Mouse (Mus musculus) T-helper 17 cell (primary cell): Measurements from ENCODE around the gene Lce6a.

Experiments
- in situ Hi-C, 2 experiments: fragments of 300-600 bp; cut with MboI, MseI; formaldehyde crosslinking; loops; 1 replicate in 1 of 2; 2 replicates in 1 of 2; pipeline ENCODE4 v1.15.1; 2025; ENCODE audit warnings: high pct_unique_total_duplicates in 2 of 2

Gene Lce6a

DNA sequence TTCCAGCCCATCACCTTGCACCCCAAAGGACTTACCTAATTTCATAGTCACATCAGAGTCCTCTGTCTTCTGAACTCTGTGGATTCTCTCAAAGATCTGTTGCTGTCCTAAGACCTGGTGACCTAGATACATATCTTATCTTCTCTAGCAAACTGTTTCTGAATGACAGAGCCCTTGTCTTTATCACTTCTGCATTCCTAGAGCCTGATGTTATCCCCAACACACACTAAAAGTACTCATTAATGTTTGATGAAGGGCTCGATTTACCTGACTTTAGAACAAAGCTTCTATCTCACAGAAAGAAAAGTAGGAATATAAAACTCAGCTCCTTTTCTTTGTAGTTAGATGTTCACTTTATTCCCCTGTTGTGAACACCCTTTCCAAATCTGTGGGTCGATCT lies at the start of gene Lce6a:
TSS of gene Lce6a (minus strand) at position 101 of the 400 bp plus-strand sequence.
- in situ Hi-C loops: loop anchor here in 1 of 2 experiments (25.0 kb wide), 1 partner anchor 959 kb away; no protein-coding TSS in a partner anchor

DNA sequence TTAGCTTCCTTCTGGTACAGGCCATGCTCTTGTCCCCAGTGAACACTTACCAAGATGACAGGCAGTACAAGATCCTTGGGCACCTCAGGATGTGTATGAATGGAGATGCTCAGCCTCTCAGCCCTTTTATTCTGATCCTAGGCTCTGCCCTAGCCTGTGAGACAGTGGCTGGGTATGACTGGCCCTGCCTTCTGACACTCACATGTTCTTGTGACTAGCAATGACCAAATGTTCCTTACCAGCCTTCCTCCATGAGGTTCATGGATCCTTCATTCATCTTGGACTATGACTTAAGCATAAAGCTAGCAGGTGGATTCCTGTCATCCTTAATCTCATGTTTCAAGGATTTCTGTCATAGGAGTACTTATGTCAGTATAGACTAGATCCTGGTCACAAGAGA lies 48.8 kb upstream of the Lce6a start, which contains the start of gene Lce1a2:
TSS of gene Lce1a2 (minus strand) at position 101 of the 400 bp plus-strand sequence.
- in situ Hi-C loops: no loop called here

DNA sequence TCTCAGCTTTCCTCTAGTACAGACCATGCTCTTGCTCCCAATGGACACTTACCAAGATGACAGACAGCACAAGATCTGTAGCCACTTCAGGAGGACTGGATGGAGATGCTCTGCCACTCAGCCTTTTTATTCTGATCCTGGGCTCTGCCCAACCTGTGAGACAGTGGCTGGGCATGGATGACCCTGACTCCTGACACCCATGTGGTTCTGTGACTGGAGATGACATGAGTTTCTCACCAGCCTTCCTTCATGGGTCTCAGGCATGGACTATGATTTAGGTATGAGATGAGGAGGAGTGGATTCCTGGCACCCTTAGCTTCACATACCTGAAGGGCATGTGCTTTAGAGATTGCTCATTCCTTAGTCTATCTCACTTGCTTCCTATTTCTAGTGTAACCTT lies 35.4 kb upstream of the Lce6a start, which contains the start of gene Lce1b:
TSS of gene Lce1b (minus strand) at position 101 of the 400 bp plus-strand sequence.
- in situ Hi-C loops: no loop called here

DNA sequence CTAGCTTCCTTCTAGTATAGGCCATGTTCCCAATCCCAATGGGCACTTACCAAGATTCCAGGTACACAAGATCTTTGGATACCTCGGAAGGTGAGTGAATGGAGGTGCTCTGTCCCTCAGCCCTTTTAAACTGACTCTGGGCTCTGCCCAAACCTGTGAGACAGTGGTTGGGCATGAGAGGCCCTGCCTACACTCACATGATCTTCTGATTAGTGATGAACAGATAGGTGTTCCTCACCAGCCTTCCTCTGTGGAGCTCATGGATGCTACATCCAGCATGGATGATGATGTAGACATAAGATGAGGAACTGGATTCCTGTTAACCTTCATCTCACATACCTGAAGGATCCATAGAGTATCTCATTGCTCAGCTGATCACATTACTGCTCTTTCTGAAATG lies 26.7 kb upstream of the Lce6a start, which contains the start of gene Lce1a1:
TSS of gene Lce1a1 (minus strand) at position 101 of the 400 bp plus-strand sequence.
- in situ Hi-C loops: no loop called here

DNA sequence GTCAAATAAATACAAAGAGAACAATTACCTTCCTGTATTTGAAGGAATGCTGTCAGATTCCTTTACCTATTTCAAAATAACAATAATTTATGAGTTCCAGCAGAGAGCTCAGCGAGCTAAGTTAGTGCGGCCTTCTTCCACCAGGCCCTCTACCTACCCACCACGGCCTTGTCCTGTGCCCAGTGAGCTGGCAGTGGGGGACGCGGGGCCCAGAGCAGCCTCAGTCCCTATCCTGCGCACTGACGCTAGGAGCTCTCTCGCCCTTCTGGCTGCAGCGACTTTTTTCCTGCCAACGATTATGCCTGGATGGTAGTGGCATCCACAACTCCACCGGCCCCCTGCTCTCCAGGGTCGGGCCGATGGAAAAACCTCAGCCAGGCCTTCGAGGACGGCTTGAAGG lies 18.4 kb upstream of the Lce6a start:
- in situ Hi-C loops: no loop called here

DNA sequence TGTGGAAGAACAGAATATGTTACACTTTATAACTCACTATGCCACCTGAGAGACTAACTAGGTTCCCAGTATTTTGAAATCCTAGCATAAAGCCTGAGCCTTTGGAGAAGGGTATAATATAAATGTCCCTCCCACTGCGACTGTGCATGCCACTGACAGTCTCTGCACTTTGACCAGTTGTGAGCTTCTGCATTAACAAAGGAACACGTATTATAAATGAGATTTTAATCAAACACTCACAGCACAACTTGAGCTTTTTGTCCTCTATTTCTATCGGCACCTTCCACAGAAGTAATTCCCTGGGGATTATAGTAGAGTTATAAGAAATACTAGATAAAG lies 17.2 kb upstream of the Lce6a start:
- in situ Hi-C loops: no loop called here

DNA sequence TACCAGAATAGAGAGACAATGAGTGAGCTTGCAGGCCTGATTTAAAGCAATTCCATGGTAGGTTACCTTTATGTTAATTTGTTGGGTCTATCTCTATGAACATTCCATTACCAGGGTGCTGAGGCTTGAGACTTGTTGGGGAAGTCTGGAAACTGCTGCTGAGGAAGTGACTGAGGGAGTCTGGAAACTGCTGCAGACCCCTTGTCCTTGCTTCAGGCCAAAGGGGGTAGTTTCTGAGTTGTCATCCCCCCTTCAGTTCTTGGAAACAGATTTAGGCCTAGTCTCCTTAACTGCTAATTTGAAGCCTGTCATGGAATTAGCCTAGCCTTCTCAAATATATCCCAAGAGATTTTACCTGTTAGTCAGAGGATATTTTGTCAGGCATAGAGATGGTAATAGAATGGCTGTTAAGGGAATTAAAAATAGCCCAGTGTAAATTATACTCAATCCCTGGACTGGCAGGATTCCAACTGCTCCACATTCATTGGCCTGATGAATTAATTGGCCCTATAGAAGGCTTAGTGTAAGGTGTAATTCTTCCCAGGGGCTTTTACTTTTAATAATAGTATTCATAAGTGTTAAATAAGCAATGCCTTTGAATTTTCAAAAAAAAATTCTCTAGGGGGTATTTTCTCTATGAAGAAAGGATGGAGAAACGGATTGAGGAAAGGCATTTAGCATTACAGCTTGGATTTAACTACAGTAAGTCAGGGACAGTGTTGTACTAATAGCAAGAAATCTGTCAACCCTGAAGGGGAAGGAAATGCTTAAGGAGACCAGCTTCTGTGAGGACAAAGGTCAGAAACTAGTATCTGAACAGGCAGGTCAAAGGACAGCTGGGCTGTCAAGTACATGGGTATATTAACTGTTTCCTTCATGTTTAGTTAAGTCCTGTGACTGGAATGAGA lies 16.5 kb upstream of the Lce6a start:
- in situ Hi-C loops: no loop called here

DNA sequence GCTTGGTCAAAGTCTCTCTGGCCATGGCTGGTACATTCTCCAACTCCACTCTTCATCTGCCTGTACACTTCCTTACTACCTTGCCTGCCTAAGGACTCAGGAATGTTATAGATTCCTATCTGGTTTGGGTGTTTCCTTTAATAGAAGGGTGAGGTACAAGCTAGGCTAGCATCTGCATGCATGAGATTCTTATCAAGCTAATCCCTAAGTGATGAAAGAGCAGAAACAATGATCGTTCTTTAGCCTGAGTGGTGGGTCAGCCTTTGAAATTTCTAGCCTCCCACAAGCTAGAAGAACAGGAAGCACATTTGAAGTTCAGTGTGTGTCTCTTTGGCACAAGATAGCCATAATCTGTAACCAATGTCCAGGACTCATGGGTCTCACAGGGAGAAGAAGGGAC lies 11.7 kb downstream of the Lce6a start:
- in situ Hi-C loops: loop anchor here in 1 of 2 experiments (25.0 kb wide), 1 partner anchor 948 kb away; no protein-coding TSS in a partner anchor

DNA sequence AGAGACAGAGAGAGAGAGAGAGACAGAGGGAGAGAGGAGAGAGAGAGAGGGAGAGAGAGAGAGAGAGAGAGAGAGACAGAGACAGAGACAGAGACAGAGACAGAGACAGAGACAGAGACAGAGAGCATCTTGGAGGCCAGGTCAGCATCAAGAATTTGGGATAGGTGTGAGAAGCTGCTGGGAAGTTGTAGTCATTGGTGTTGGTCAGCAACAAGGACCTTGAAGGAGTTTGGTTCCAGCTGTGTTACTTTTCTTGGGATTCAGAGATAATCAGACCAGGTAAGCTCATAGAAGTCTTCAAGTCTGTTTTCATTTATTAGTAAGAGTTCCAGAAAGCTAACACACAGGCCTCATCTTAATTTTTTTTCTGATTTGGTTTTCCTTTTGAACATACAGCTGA lies 14.1 kb downstream of the Lce6a start, which contains the start of gene 2210017I01Rik:
TSS of gene 2210017I01Rik (minus strand) at position 101 of the 400 bp plus-strand sequence.
- in situ Hi-C loops: loop anchor here in 1 of 2 experiments (25.0 kb wide), 1 partner anchor 945 kb away; no protein-coding TSS in a partner anchor

DNA sequence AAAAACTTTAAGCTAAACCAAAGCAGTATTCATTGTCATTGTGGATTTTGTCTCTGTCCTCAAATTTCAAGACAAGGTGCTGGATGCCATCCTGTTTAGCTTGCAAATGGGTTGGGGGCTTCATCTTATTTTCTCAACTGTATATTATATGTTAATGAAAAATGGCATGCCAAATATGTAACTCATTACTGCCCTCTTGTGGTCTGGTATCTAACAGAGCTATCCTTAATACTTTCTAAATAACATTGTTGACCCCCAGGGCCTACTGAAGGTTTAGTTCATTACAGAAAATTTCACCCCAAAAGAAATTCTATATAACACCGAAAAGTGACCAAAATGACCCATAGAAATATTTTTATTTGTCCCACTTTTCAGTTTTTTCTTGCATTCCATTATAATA lies 19.3 kb downstream of the Lce6a start:
- in situ Hi-C loops: loop anchor here (5.0 to 25.0 kb wide), 3 partner anchors 445 to 940 kb away; no protein-coding TSS in a partner anchor

DNA sequence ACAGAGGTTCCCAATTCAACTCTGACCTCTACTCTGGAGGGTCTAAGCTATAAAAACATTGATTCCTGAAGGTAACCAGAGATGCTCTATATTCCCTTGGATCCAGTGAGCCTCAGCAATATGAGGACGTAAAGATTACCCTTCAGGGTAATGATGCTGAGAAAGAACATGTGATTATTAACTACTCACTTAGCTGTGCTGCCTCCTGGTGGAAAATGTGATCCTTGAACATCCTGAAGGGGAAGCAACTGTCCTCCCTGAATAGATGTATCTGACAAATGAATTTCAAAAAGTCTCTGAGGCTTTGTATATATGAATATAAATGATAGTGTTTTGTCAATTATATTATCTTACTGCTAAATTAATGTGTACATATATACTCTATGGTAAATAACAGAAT lies 21.0 kb downstream of the Lce6a start:
- in situ Hi-C loops: loop anchor here (5.0 to 25.0 kb wide), 3 partner anchors 443 to 938 kb away; no protein-coding TSS in a partner anchor

DNA sequence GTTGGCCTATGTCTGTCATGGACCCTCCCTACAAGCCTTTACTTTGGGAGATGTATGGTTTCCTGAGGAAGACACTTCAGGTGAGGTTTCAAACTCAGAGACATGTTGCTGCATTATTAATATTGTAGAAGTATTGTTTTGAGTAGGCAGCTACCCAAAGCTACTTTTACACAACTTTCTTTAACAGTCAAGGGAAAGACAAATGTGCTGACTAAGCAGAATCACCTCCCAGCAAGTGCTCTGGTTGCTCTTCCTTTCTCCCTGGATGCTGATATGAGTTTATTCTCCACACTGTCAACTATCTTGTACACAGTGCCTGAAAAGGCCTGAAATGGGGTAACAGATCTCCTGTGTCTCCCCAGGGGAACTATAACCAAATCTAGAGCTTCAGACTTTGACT lies 21.5 kb downstream of the Lce6a start:
- in situ Hi-C loops: loop anchor here (5.0 to 25.0 kb wide), 3 partner anchors 443 to 938 kb away; no protein-coding TSS in a partner anchor

DNA sequence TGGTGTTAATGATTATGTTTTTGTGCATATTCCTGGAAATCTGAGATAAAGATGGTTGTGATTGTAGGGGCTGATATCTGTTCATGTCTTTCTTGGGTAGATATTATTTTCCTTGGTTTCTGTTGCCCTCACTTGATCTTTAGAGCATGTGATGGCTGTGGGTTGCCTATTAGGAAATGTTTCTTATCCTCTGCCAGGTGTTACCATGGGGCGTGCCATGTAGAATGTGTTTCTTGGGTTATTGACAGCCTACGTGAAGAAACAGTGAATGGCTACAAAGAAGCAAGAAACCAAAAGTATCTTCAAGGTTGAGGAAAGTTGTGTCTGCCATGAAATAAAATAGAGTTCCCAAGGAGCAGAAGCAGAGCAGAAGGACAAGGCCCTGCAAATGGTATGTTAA lies 23.0 kb downstream of the Lce6a start:
- in situ Hi-C loops: no loop called here

DNA sequence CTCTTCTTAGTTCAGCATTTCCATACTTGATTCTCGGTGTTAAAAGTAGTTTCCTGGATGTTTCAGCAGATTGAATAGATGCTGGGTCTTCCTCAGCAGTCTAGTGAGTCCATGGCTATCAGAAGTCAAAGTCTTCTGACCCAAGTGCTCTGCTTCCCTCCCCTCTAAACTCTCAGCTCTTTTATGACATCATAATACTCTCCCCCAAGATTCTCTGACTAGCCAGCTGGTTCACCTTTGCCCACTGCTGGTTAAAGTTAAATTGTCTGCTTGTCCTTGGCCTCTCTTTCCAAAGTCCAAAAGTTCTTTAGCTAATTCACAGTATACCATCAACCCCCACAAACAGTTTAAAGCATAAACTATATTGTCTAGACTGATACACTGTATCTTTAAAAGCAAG lies 32.6 kb downstream of the Lce6a start, which contains the start of gene Smcp:
TSS of gene Smcp (minus strand) at position 140 of the 400 bp plus-strand sequence.
- in situ Hi-C loops: no loop called here

DNA sequence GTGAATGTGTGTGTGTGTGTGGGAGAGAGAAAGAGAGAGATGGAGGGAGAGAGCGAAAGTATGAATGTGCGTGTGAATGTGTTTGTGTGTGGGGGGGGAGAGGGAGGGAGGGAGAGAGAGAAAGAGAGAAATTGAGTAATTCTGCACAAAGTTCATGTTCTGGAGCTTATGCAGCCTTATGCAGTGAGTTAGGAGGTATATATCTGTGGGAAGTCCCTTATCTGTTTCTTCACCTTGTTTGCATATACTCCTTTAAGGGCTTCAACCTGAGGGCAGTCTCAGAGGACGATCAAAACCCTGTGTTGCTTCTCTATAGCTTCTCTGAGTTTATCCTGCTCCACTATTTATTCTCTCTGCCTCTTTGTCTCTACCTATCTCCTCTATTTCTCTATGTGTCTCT lies 34.3 kb downstream of the Lce6a start:
- in situ Hi-C loops: no loop called here

DNA sequence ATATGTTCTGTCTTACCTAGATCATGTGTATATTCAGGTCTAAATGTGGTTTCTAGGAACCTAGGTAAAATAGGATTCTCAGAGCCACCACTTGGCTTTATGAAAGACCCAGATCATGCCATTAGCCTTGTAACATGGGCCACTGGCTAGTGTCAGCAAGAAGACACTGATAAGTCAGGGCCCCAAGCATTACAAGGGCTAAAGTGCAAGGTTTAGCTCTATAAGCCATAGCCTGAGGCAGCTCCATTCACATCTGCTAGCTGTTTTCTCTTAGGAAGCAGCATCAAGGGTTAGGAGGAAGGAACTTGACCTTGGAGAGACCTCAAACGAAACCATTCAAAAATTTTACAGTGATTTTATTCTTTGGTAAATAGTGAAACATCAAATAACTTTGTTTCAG lies 36.4 kb downstream of the Lce6a start:
- in situ Hi-C loops: no loop called here

DNA sequence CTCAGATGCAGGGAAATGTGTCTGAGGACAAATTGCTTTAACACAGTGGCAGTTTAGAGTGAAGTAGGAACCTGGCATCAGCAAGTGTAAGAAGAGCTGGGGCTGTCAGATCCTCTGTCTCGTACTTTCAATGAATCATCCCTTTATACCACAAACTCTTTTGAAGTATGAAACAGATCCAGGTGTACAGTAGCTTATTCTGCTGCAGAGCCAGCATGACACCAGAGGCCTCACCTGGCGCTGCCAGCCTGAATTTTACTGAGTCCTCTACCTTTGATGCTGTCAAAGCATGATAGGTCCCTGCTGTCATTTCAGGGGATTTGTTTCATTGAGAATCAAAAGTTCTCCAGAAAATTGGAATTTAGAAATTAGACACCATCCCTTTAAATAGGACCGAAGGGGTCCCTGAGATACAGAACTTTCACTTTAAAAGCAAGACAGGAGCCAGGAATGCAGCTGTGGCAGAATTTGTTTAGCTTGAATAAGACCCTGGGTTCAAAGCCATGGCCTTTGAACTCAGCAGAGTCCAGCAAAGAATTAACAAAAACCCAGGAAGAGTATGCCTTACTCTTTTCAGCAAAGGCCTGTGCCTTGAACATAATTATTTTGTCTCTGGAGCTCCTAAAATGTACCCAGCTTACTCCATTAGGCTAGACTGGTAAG lies 38.2 kb downstream of the Lce6a start:
- in situ Hi-C loops: no loop called here

DNA sequence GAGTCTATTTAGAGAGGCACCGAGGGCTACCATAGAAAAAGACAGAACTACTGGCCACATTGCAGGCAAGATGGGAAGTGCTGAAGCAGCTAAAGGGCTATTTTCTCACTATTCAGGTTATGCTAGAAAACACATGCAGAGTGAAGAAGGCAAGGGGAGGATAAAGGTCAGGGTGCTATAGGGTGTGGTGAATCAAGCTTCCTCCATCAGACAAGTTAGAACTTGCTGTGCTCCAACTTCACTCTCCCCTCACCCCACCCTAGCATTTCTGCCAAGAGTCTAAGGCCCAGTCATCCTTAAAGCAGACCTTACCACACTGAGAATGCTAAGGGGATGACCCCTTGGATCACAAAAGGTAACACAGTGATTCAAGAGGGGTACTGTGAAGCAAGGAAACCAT lies 42.0 kb downstream of the Lce6a start:
- in situ Hi-C loops: no loop called here

DNA sequence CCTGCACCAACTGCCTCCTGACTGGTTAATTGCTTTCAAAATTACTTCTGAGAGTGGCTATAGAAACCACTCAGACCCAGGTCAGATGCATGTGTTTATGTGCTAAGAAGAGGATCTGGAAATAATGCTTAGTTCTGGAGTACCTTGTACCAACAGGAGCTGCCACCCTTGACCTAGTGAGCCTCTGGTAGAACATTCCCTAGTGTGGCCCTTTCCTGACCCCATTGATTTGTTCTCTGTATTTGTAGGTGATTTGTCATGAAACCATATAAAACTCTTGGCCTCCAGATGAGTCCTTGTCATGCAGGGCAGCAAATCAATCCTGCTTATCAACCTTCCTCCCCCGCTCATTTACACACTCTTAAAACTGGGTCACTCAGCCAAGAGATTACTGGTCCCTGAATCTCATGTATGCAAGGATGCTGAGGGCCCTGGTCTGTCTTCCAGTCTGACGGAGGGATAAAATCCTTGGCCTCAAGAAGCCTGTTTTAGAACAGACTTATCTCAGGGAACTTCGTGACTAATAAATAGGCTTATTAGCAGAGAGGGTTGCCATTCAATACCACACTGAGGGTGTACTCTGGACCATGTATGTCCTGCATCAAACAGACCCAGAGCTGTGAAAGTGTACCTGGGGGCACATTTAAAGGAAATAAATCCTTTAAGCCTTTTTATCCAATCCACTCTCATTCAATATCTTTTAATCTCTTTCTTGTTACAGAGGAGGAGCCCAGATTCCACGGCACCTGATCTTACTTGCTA lies 42.6 kb downstream of the Lce6a start:
- in situ Hi-C loops: no loop called here

DNA sequence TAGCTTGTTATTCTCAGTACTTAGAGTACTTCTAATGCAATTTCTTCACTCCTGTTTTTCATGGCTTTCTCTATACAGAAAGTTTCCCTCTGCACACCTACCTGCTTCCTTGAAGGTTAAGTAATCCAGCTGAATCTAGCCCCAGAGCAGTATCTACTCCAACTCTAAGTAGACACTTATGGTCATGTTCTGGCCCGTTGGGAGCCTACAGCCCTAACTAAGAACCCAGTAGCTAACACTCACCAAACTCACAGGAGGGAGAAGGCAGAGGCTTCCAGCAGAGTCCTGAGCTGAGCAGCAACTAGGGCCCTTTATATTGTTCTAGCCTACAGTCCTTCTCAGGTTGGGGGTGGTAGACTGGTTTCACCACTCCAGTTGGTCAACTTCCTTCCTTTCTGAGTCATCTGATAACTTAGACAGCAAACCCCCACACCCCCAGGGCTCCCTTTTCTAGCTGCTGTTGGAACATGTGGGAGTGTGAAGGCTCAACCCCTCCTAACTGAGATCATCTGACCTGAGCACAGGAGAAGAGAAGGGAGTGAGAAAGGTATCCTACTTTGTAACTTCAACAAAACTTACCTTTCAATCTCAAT lies 47.9 kb downstream of the Lce6a start, which contains the start of gene Ivl:
TSS of gene Ivl (minus strand) at position 287 of the 593 bp plus-strand sequence.
- in situ Hi-C loops: no loop called here
